Mouse (Mus musculus): ENCODE measurements at regions not wholly inside any gene's neighbourhood (a gene's known extent, or its start where the extent isn't known, plus 50 kb on each side); places are given as distances from the start of the nearest gene placed in this dataset.

DNA sequence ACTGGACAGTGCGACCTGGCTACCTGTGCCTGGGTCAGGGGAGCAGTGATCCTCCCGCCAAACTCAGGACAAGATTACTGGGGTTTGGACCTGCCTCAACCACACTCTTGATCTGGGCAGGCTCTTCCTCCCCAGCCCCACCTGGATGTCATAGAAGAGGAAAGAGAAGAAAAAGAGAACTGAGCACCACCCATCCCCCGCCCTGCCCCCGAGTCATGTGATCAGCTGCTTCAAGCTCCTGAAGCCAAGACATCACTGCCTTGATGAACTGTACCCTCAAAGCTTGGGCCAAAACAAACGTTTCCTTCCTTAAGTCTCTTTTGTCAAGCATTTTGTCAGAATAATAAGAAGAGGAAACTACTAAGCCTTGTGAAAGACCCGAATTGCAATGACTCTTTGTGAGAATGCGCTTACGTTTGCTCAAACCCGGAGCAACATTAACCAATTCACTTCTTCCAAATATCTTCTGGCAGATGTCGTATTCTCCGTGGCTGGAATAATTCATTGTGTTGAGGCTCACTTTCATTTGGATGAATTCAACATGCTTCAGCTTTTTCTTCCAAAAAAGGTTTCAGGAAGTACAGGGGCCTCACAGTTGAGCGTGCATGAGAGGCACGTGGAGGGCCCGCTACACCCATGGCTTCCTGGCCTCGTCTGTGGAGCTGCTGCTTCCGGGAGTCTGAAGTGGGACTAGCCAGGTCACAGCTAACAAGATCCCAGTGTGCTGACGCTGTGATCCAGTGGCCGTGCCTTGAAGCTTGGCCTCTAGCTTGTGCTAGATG is 169.5 kb downstream of the Kdr start:
- ATAC-seq, result no peak
- no peak for TF ChIP-seq CTCF (IDR thresholded peaks at IDR 0.05; ENCODE audit: low read depth)
- H3K27ac ChIP-seq (ENCODE audit: low read depth, low read length), result no peak overlapping the region

DNA sequence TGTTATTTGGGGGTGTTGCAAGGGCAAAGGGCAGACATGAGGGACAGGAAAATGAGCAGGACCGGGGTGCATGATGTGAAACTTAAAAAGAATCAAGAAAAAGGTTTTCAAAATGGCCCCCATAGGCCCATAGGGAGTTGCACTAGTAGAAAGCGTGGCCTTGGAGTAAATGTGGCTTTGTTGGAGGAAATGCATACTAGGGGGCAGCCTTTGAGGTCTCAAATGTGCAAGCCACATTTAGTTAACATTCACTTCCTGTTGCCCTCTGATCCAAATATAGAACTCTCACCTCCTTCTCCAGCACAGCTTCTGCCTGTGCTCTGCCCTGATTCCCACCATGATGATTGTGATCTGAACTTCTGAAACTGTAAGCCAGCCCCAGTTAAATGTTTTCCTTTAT is 173.2 kb downstream of the Kdr start:
- no peaks in the 10 kb centered on the region for H3K36me3 ChIP-seq (ENCODE audit: control insufficient read depth, insufficient read depth)
- 81% methylated on average over 2 of the region's 2 CpGs for WGBS
- H3K27me3 ChIP-seq (replicated peaks; ENCODE audit: control insufficient read depth, insufficient read depth, low read length), result no peaks in the 10 kb centered on the region

More for the DNA sequence above, 169.5 kb downstream of the Kdr start:
- Histone ChIP-seq H3K27me3 (replicated peaks; ENCODE audit: control insufficient read depth, insufficient read depth, low read length) (no peaks in the 10 kb centered on the region), H3K4me2 (replicated peaks; ENCODE audit: low read depth) (no peak overlapping the region), H3K36me3 (ENCODE audit: control insufficient read depth, insufficient read depth) (no peaks in the 10 kb centered on the region), H3K4me3 (ENCODE audit: low read depth, low read length) (no peak overlapping the region), H3K4me1 (replicated peaks; ENCODE audit: control insufficient read depth, insufficient read depth, low read length) (no peaks in the 10 kb centered on the region), H3K9ac (ENCODE audit: low read depth, low read length) (no peak overlapping the region), H3K9me3 (ENCODE audit: control insufficient read depth) (no peaks in the 10 kb centered on the region)
- 74% methylated on average over 18 of the region's 18 CpGs for WGBS

DNA sequence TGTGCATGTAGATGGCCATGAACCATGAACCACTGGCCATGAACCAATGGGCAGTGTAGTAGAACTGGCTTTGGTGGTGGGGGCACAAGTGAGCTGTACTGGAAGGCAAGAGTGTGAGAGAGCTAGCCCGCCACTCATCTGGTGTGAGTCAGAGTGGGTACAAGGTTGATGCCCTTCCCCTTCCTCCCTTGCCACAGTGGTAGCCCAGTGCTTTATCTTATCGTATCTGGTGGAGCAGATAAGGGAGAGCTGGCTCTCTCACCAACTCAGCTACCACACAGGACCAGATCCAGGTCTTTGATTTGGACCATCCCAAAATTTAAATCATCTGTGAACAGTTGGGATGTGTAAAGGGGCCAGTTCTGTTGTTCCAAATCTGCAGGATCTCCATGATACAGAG is 173.9 kb downstream of the Kdr start:
- H3K27me3 ChIP-seq (replicated peaks; ENCODE audit: control insufficient read depth, insufficient read depth, low read length), result no peaks in the 10 kb centered on the region

More for the DNA sequence above, 173.2 kb downstream of the Kdr start:
- no peak overlapping the region for H3K4me3 ChIP-seq (ENCODE audit: low read depth, low read length)
- ATAC-seq, result no peak
- no peak overlapping the region for H3K27ac ChIP-seq (ENCODE audit: low read depth, low read length)
- no peak overlapping the region for H3K9ac ChIP-seq (ENCODE audit: low read depth, low read length)
- TF ChIP-seq CTCF (IDR thresholded peaks at IDR 0.05; ENCODE audit: low read depth), result no peak
- no peak overlapping the region for H3K4me2 ChIP-seq (replicated peaks; ENCODE audit: low read depth)
- H3K4me1 ChIP-seq (replicated peaks; ENCODE audit: control insufficient read depth, insufficient read depth, low read length), result no peaks in the 10 kb centered on the region
- no peaks in the 10 kb centered on the region for H3K9me3 ChIP-seq (ENCODE audit: control insufficient read depth)

GRCm38 (mm10) chr5:75803012-75803411 is 175.2 kb downstream of the Kdr start:
- Histone ChIP-seq H3K36me3 (ENCODE audit: control insufficient read depth, insufficient read depth) (no peaks in the 10 kb centered on the region), H3K27ac (ENCODE audit: low read depth, low read length) (no peak overlapping the region), H3K9ac (ENCODE audit: low read depth, low read length) (no peak overlapping the region), H3K9me3 (ENCODE audit: control insufficient read depth) (no peaks in the 10 kb centered on the region), H3K4me1 (replicated peaks; ENCODE audit: control insufficient read depth, insufficient read depth, low read length) (no peaks in the 10 kb centered on the region), H3K4me2 (replicated peaks; ENCODE audit: low read depth) (no peak overlapping the region), H3K4me3 (ENCODE audit: low read depth, low read length) (no peak overlapping the region), H3K27me3 (replicated peaks; ENCODE audit: control insufficient read depth, insufficient read depth, low read length) (no peaks in the 10 kb centered on the region)
- no peak for TF ChIP-seq CTCF (IDR thresholded peaks at IDR 0.05; ENCODE audit: low read depth)
- no peak for ATAC-seq
- WGBS, result 97% methylated on average over 2 of the region's 2 CpGs

More for the DNA sequence above, 173.9 kb downstream of the Kdr start:
- Histone ChIP-seq H3K36me3 (ENCODE audit: control insufficient read depth, insufficient read depth) (no peaks in the 10 kb centered on the region), H3K9ac (ENCODE audit: low read depth, low read length) (no peak overlapping the region), H3K4me1 (replicated peaks; ENCODE audit: control insufficient read depth, insufficient read depth, low read length) (no peaks in the 10 kb centered on the region), H3K9me3 (ENCODE audit: control insufficient read depth) (no peaks in the 10 kb centered on the region), H3K27ac (ENCODE audit: low read depth, low read length) (no peak overlapping the region), H3K4me3 (ENCODE audit: low read depth, low read length) (no peak overlapping the region), H3K4me2 (replicated peaks; ENCODE audit: low read depth) (no peak overlapping the region)
- TF ChIP-seq CTCF (IDR thresholded peaks at IDR 0.05; ENCODE audit: low read depth), result no peak
- ATAC-seq, result no peak
- 95% methylated on average over 2 of the region's 2 CpGs for WGBS

DNA sequence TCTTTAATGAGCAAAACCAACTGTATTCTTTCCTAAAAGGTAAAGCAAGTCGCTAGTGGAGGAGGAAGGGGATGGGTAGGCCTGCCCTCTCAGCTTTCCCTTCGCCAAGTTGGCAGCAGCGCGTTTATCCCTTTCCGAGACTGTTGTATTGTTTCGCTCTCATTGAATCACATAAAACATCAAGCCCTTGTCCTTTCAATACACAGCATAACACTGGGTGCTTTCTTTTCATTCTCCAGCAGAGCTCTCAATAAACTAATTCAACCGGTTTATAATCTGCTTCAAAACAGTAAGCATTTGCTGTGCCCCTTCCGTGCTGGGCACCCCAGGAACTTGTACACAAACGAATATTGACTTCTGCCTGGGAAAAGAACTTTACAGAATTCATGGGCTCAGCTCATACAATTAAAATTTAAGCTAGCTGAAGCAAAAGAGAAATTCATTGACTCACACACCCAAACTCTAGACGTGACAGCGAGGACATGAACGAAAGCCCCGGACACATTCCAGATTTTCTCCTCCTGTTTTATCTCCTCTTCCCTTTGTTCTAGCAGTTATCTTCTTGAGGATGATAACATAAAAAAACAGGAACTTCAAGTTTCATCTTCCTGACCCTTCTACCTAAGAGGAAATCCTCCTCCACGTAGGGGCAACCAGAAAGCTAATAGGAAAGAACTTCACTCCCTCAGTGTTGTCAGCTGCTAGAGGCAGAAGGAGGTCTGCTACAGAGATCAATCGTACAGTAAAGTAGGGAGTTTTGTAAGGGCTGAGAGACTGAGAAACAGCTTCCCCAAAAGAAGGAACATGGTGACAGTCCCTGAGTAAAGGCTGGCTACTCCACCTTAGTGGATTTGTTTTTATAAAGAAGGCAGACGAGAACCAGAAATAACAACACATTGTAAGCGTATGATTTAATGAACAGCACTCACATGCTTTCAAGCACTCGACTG is 177.9 kb downstream of the Kdr start:
- Histone ChIP-seq H3K4me2 (replicated peaks; ENCODE audit: low read depth) (no peak overlapping the region), H3K27ac (ENCODE audit: low read depth, low read length) (no peak overlapping the region), H3K4me3 (ENCODE audit: low read depth, low read length) (no peak overlapping the region), H3K4me1 (replicated peaks; ENCODE audit: control insufficient read depth, insufficient read depth, low read length) (no peaks in the 10 kb centered on the region), H3K9ac (ENCODE audit: low read depth, low read length) (no peak overlapping the region), H3K36me3 (ENCODE audit: control insufficient read depth, insufficient read depth) (no peaks in the 10 kb centered on the region), H3K9me3 (ENCODE audit: control insufficient read depth) (no peaks in the 10 kb centered on the region), H3K27me3 (replicated peaks; ENCODE audit: control insufficient read depth, insufficient read depth, low read length) (no peaks in the 10 kb centered on the region)
- no peak for ATAC-seq
- no peak for TF ChIP-seq CTCF (IDR thresholded peaks at IDR 0.05; ENCODE audit: low read depth)
- 60% methylated on average over 18 of the region's 18 CpGs for WGBS

DNA sequence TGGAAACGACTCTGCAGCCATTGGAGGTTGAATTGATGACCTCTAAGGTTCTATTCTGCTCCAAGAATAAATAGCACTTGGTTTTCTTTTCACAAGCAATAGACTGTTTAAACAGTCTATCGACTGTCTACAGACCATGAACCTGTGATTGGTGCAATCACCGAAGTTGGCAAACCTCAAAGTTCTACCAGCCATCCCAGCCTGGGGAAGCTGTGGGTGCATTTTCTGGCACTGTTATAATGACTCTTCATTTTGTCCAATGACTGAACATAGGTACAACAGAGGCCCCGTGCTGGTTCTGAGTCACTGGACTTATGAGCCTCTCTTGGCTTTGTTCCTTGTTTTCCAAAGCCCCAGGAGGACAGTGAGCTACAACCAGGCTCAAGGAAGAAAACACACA is 178.6 kb downstream of the Kdr start:
- ATAC-seq, result no peak
- Histone ChIP-seq H3K9ac (ENCODE audit: low read depth, low read length) (no peak overlapping the region), H3K4me1 (replicated peaks; ENCODE audit: control insufficient read depth, insufficient read depth, low read length) (no peaks in the 10 kb centered on the region), H3K36me3 (ENCODE audit: control insufficient read depth, insufficient read depth) (no peaks in the 10 kb centered on the region), H3K9me3 (ENCODE audit: control insufficient read depth) (no peaks in the 10 kb centered on the region), H3K4me2 (replicated peaks; ENCODE audit: low read depth) (no peak overlapping the region), H3K27me3 (replicated peaks; ENCODE audit: control insufficient read depth, insufficient read depth, low read length) (no peaks in the 10 kb centered on the region), H3K4me3 (ENCODE audit: low read depth, low read length) (no peak overlapping the region), H3K27ac (ENCODE audit: low read depth, low read length) (no peak overlapping the region)
- 75% methylated on average over 4 of the region's 4 CpGs for WGBS
- TF ChIP-seq CTCF (IDR thresholded peaks at IDR 0.05; ENCODE audit: low read depth), result no peak

Measured in intestine, postnatal 0 days (tissue).